Mouse (Mus musculus): ENCODE measurements around the gene Dnah12. TPM values are rescaled to one million over a fixed set of nuclear protein-coding genes. Genes with fewer than 3 reads are reported as not detected.
A peak's percentile ranks its signal among the peaks of the same experiment; 100 is the strongest.

Gene Dnah12
- polyA plus RNA-seq (2016; fragmentation: Nextera tagmentation; extraction: Ambion mirVana): 0.06 TPM in 1 of 2 replicates, not detected in the other

DNA sequence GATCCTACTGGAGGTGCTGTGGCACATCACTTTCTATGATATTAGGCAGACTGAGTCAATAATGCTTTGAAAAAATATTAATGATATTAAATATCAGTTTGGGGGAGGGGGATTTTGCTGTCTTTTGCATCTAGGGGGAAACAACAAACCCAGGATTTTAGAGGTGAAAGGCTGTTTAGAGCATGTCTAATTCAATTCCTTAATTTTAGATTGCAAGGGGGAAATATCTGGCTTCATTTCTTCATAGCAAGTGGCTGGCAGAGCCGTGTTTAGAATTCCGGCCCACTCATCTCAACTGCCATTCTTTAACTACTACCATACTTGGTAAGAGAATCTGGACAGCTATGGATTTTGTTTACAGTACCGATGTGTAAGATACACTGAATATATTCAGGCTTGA, at the start of gene Dnah12:
Dnah12 (plus strand) TSS at position 301 of the 400 bp plus-strand sequence.
- no peaks in the 10 kb centered on the region for H3K27me3 ChIP-seq (ENCODE audit: low read depth, poor library complexity, severe bottlenecking)
- H3K4me3 ChIP-seq: no peak within 1 kb of the TSS
- H3K4me1 ChIP-seq: no peaks in the 10 kb centered on the region
- no peaks in the 10 kb centered on the region for H3K36me3 ChIP-seq
- no peak for DNase-seq (ENCODE audit: low spot score)
- 88% methylated on average over 3 of the region's 3 CpGs for WGBS
- no peaks in the 10 kb centered on the region for H3K9me3 ChIP-seq (replicated peaks)
- H3K27ac ChIP-seq (replicated peaks): no peak within 1 kb of the TSS

DNA sequence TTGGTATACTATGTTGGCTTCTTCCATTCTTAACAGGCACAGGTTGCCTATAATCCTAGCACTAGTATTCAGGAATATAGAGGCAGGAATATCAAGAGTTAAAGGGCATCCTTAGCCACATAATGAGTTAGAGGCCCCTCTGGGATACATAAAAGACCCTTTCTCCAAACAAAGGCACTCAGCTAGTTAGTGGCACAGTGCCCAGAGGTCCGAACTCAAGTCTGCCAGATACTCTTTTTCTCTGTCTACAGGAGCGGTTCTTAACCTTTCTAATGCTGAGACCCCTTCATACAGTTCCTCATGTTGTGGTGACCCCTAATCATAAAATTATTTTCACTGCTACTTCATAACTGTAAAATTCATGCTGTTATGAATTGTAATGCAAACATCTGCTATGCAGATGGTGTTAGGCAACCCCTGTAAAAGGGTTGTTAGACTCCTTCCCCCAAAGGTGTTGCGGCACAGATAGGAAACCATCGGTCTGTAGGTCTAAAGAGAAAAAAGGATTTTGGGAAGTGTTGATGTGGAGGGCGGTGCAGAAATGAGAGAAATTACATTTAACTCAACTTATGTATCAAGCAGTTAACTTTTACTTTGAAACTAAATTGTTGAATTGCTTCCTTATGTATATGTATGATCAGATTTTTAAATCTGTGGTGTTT, 47.0 kb upstream of the Dnah12 start:
- no peak overlapping the region for H3K4me3 ChIP-seq
- H3K36me3 ChIP-seq: peaks cover 34% of the 10 kb centered on the region
- H3K9me3 ChIP-seq (replicated peaks): no peaks in the 10 kb centered on the region
- H3K27me3 ChIP-seq (ENCODE audit: low read depth, poor library complexity, severe bottlenecking): no peaks in the 10 kb centered on the region
- H3K27ac ChIP-seq (replicated peaks): no peak overlapping the region
- no peak for DNase-seq (ENCODE audit: low spot score)
- H3K4me1 ChIP-seq: no peaks in the 10 kb centered on the region
- WGBS: 86% methylated on average over 5 of the region's 5 CpGs

DNA sequence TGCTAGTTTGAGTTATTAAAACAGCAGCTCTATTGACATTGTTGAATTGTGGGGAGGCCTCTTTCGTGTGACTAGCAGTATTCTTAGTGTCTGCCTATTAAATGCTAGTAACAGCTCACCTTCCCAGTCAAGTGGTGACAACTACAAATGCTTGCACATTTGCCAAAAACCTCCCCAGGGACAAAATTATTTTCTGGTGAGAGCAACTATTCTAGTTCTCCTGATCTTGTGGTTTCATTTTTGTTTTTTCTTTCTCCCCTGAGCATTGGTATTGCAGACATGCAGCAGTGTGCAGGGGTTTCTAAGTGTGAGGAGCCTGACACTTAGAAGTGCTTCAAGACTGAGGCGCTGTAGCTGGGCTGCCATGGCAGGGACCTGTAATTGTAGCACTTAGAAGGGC, 45.3 kb upstream of the Dnah12 start:
- WGBS: 86% methylated on average over 2 of the region's 2 CpGs
- Histone ChIP-seq H3K27me3 (ENCODE audit: low read depth, poor library complexity, severe bottlenecking) (no peaks in the 10 kb centered on the region), H3K36me3 (peaks cover 50% of the 10 kb centered on the region)

DNA sequence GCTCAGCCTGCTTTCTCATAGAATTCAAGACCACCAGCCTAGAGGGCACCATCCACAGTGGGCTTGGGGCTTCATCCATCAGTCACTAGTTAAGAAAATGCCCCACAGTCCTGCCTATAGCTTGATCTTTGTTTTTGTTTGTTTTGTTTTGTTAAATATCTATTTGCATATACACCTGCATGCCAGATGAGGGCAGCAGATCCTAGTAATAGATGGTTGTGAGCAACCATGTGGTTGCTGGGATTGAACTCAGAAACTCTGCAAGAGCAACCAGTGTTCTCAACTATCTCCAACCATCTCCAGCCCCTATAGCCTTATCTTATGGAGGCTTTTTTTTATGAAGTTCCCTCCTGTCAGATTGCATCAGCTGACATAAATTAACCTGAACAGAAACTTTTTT, 41.2 kb upstream of the Dnah12 start:
- DNase-seq (ENCODE audit: low spot score): no peak
- H3K27me3 ChIP-seq (ENCODE audit: low read depth, poor library complexity, severe bottlenecking): no peaks in the 10 kb centered on the region

More for the DNA sequence above, 45.3 kb upstream of the Dnah12 start:
- H3K4me3 ChIP-seq: no peak overlapping the region
- DNase-seq (ENCODE audit: low spot score): no peak
- H3K9me3 ChIP-seq (replicated peaks): no peaks in the 10 kb centered on the region
- H3K4me1 ChIP-seq: no peaks in the 10 kb centered on the region
- H3K27ac ChIP-seq (replicated peaks): no peak overlapping the region

DNA sequence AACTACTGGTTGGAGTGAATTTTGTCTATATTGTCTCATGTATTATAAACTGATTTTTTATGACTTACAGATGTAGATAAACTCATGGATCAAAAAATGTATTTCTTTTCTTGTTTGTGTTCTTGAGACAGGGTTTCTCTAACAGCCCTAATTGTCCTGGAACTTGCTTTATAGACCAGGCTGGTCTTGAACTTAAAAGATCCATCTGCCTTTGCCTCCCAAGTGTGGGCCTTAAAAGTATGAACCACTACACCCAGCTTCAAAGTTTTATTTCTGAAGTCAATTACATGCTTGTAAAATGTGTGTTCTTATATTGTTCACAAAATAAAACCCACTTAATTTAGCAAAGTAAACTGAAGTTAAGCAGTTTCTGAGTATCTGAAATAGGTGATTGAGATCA, 34.9 kb upstream of the Dnah12 start:
- Histone ChIP-seq H3K4me1 (no peaks in the 10 kb centered on the region), H3K27me3 (ENCODE audit: low read depth, poor library complexity, severe bottlenecking) (no peaks in the 10 kb centered on the region), H3K36me3 (peaks cover 77% of the 10 kb centered on the region), H3K9me3 (replicated peaks) (no peaks in the 10 kb centered on the region), H3K27ac (replicated peaks) (no peak overlapping the region), H3K4me3 (no peak overlapping the region)
- DNase-seq (ENCODE audit: low spot score): no peak

More for the DNA sequence above, 41.2 kb upstream of the Dnah12 start:
- no peak overlapping the region for H3K27ac ChIP-seq (replicated peaks)
- no peaks in the 10 kb centered on the region for H3K9me3 ChIP-seq (replicated peaks)
- H3K4me1 ChIP-seq: no peaks in the 10 kb centered on the region
- H3K4me3 ChIP-seq: no peak overlapping the region
- H3K36me3 ChIP-seq: peaks cover 88% of the 10 kb centered on the region

DNA sequence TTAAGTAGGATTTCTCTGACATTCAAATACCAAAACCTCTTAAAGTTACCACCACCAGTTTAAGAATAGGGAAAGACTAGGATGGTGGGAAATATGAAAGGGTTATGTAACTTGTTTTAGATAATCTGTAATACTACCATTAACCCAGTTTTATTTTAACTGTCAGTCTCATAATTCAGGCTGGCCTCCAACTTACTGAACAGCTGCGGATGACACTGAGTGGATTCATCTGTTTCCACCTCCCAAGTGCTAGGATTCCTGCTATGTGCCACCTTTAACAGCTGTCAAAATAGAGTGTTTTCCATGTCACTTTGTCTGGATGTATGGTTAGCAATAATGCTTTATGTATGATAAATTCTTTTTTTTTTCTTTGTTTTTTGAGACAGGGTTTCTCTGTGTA, 32.8 kb upstream of the Dnah12 start:
- Histone ChIP-seq H3K4me1 (no peaks in the 10 kb centered on the region), H3K36me3 (peaks cover 73% of the 10 kb centered on the region), H3K27ac (replicated peaks) (no peak overlapping the region), H3K27me3 (ENCODE audit: low read depth, poor library complexity, severe bottlenecking) (no peaks in the 10 kb centered on the region), H3K4me3 (no peak overlapping the region), H3K9me3 (replicated peaks) (no peaks in the 10 kb centered on the region)
- no peak for DNase-seq (ENCODE audit: low spot score)
- 89% methylated on average over 1 of the region's 1 CpGs for WGBS

DNA sequence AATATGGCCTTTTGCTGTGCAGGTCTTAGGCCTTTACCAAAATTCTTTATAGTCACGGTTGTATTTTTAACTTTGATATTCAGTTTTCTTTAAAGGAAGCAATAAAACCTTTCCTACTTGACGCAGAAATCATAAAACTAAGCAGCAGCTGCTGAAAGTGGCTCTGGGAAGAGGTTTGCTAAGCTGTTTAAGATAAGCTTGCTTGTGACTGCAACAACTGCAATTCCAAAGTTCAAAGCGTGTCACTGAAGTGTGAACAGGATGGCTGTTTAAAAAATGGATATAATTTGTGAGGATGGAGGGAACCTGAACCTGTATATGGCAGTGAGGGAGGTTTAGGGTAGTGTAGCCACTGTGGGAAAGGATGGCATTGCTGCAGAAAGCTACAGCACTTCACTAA, 31.1 kb upstream of the Dnah12 start:
- Histone ChIP-seq H3K4me3 (no peak overlapping the region), H3K9me3 (replicated peaks) (no peaks in the 10 kb centered on the region), H3K4me1 (peaks cover 9% of the 10 kb centered on the region), H3K36me3 (peaks cover 69% of the 10 kb centered on the region), H3K27me3 (ENCODE audit: low read depth, poor library complexity, severe bottlenecking) (no peaks in the 10 kb centered on the region), H3K27ac (replicated peaks) (no peak overlapping the region)
- no peak for DNase-seq (ENCODE audit: low spot score)
- WGBS: 90% methylated on average over 3 of the region's 3 CpGs

DNA sequence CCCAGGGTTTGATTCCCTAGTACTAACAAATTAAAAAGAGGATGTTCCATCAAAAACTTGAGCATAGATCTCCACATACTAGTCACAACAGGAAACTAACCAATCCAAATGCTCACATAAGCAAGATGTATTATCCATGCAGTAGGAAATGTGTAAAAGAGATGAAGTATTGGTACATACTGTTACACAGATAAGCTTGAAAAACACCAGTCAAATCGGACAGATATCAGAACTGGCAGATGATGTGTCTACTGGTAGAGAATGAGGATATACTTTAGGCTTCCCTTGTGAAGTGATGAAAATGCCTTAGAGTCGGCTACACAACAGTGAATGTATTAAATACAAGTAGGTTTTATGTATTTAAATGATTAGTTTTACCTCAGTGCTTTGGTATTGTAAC, 30.6 kb upstream of the Dnah12 start:
- 84% methylated on average over 2 of the region's 2 CpGs for WGBS
- Histone ChIP-seq H3K4me3 (no peak overlapping the region), H3K9me3 (replicated peaks) (no peaks in the 10 kb centered on the region), H3K36me3 (peaks cover 65% of the 10 kb centered on the region), H3K27ac (replicated peaks) (no peak overlapping the region), H3K27me3 (ENCODE audit: low read depth, poor library complexity, severe bottlenecking) (no peaks in the 10 kb centered on the region), H3K4me1 (peaks cover 14% of the 10 kb centered on the region)
- DNase-seq (ENCODE audit: low spot score): no peak

DNA sequence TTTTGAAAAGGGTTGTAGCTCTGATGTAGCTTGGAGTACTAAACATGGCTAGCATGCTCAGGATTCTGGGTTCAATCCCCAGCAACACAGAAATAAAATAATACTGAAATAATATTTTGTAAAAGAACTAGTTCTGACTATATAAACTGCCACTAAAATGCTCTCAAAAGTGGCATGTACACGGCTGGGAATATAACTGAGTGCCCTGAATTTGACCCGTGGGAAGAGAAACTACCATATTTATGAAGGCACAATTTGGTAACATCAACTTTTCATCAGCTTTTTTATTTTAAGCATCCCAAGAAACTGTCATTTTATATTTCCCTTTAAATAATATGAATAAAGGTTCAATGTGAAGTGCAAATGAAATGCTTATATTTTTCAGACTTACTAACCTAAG, 29.2 kb upstream of the Dnah12 start:
- no peak overlapping the region for H3K27ac ChIP-seq (replicated peaks)
- H3K36me3 ChIP-seq: peaks cover 53% of the 10 kb centered on the region
- WGBS: 90% methylated on average over 2 of the region's 2 CpGs
- DNase-seq (ENCODE audit: low spot score): no peak
- H3K27me3 ChIP-seq (ENCODE audit: low read depth, poor library complexity, severe bottlenecking): no peaks in the 10 kb centered on the region
- no peaks in the 10 kb centered on the region for H3K9me3 ChIP-seq (replicated peaks)
- no peak overlapping the region for H3K4me3 ChIP-seq
- peaks cover 28% of the 10 kb centered on the region for H3K4me1 ChIP-seq

DNA sequence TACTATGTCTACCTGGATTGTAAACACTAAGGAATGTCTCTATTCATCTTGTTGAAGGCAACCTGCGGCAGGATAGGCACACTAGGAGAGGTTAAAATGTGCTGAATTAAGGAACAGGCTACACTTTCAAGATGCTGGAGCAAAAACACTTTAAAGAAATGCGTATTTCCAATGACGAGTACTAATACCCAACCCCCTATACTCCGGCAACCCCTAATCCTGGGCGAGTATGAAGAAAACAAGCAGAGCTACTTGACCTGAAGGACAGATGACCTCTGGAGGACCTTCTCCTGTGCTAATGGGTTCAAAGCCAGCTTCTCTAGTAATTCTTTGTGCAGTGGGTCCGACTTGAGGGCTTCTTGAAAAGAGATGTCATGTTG, 25.1 kb upstream of the Dnah12 start:
- Histone ChIP-seq H3K27ac (replicated peaks) (no peak overlapping the region), H3K4me1 (peaks cover 34% of the 10 kb centered on the region), H3K4me3 (peak overlapping the region; percentile 98), H3K27me3 (ENCODE audit: low read depth, poor library complexity, severe bottlenecking) (no peaks in the 10 kb centered on the region), H3K36me3 (peaks cover 31% of the 10 kb centered on the region), H3K9me3 (replicated peaks) (no peaks in the 10 kb centered on the region)
- DNase-seq (ENCODE audit: low spot score): no peak
- WGBS: 32% methylated on average over 6 of the region's 6 CpGs

DNA sequence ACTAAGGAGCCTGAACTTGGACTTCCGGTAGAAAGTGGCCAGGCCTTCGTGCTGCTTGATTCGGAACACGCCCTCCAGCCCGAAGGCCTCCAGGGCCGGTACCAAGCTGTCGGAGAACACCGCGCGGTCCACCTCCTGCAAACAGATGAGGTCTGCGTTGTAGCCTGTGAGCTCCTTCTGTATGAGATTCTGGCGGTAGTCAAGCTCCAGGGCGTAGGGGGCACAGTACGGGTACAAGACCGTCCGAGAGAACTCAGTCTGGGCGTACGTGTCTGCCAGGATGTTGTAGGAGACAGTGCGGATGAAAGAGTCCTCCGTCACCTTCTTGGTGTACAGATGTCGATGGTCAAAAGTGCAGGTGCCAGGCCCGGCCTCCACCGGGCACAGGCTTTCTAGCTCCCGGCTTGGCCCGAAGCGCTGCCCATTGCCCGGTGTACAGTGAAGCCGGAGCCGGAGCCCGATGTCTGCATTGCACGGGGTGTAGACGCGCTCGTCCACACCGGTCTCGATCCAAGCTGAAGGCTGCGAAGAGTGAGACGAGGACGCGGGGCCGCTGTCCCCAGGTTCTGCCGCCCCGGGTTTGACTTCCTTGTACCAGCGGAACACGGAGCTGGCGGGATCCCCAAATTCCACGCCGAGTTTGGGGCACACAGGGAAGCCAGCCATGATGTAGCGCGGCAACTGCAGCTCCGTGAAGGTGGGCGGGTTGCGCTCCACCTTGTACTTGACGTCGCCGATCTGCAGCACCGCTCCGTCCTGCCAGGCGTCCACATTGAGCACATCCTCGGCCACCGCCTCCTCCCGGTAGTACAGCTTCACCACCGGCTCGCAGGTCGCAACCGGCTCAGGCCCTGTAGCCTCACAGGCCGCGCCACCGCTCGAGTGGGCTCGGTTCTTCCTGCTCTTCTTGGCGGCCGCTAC, 24.4 kb upstream of the Dnah12 start:
- Histone ChIP-seq H3K36me3 (peaks cover 28% of the 10 kb centered on the region), H3K9me3 (replicated peaks) (no peaks in the 10 kb centered on the region), H3K27me3 (ENCODE audit: low read depth, poor library complexity, severe bottlenecking) (no peaks in the 10 kb centered on the region), H3K4me3 (peak overlapping the region; percentile 98), H3K4me1 (peaks cover 34% of the 10 kb centered on the region), H3K27ac (replicated peaks) (peak overlapping the region; percentile 96)
- WGBS: 3% methylated on average over 73 of the region's 73 CpGs
- DNase-seq (ENCODE audit: low spot score): peak; percentile 35

DNA sequence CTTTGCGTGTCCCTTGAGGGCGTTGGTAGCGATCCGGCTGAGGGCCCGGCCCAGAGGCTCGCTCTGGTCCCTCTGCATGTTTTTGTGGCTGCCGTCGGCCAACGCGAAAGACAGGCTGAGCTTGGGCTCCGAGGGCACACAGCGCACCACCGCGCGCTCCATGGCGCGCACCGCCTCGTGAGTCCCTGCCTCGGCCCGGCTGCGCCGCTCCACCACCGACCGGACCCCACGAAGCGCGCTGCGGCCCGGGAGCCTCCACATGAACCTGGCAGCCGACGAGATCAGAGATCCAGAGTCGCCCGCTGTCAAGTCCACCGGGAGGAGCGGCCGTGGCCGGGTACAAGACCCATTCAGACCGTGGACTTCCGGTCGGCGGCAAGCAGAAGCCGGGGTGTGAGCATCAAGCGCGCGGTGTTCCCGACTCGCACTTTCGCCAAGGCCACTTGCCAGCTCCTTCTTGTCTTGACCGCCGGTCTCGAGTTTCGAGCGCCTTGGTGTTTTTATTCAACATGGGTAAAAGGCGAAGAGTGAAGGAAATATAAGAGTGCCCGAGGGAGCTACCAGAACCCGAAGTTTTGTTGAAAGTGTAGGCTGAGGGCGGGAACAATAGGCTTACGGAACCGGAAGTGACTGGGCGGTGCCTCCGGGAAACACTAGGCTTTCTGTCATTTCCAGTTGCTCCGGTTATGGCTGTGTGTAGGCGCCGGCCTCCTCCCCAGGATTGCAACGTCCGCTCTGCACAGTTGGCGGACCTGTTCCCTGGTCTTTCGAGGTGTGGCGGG, 23.6 kb upstream of the Dnah12 start, which contains the start of gene Pde12:
Pde12 (minus strand) TSS at position 592 of the 782 bp plus-strand sequence.
- Histone ChIP-seq H3K27ac (replicated peaks) (peak within 1 kb of the TSS; percentile 96), H3K27me3 (ENCODE audit: low read depth, poor library complexity, severe bottlenecking) (no peaks in the 10 kb centered on the region), H3K9me3 (replicated peaks) (no peaks in the 10 kb centered on the region), H3K36me3 (peaks cover 21% of the 10 kb centered on the region), H3K4me1 (peaks cover 34% of the 10 kb centered on the region), H3K4me3 (peak within 1 kb of the TSS; percentile 98)
- under 1% methylated on average over 70 of the region's 70 CpGs for WGBS
- peak; percentile 90 for DNase-seq (ENCODE audit: low spot score)
